Mouse (Mus musculus): ENCODE measurements around the gene Vmn1r184. TPM values are rescaled to one million over a fixed set of nuclear protein-coding genes. Genes with fewer than 3 reads are reported as not detected.
"Not testable (repeated sequence)": the region's sequence is repeated elsewhere in the genome, so short reads cannot be mapped to it uniquely, and the experiment has no call there.

Gene Vmn1r184
- total RNA-seq (2017), result not detected in 3 replicates

GRCm38 (mm10) chr7:26260034-26260433 is at the start of gene Vmn1r184:
TSS of gene Vmn1r184 (plus strand) at chr7:26260334.
- not testable (repeated sequence) for ATAC-seq (replicated peaks; ENCODE audit: insufficient number of reproducible peaks, low FRiP score, low TSS enrichment, poor library complexity, severe bottlenecking)

- not testable (repeated sequence) for ATAC-seq (replicated peaks; ENCODE audit: insufficient number of reproducible peaks, low FRiP score, low TSS enrichment, poor library complexity, severe bottlenecking)
Observed at GRCm38 (mm10) chr7:26303429-26304166, 43.5 kb downstream of the Vmn1r184 start.

GRCm38 (mm10) chr7:26306926-26307325 is 46.8 kb downstream of the Vmn1r184 start, which contains the start of gene Cyp2a4:
TSS of gene Cyp2a4 (plus strand) at chr7:26307169.
- not testable (repeated sequence) for ATAC-seq (replicated peaks; ENCODE audit: insufficient number of reproducible peaks, low FRiP score, low TSS enrichment, poor library complexity, severe bottlenecking)

GRCm38 (mm10) chr7:26311786-26312185 is 51.7 kb downstream of the Vmn1r184 start:
- not testable (repeated sequence) for ATAC-seq (replicated peaks; ENCODE audit: insufficient number of reproducible peaks, low FRiP score, low TSS enrichment, poor library complexity, severe bottlenecking)

- not testable (repeated sequence) for ATAC-seq (replicated peaks; ENCODE audit: insufficient number of reproducible peaks, low FRiP score, low TSS enrichment, poor library complexity, severe bottlenecking)
Observed at GRCm38 (mm10) chr7:26315194-26315593, 55.1 kb downstream of the Vmn1r184 start.

GRCm38 (mm10) chr7:26315809-26316208 is 55.7 kb downstream of the Vmn1r184 start:
- not testable (repeated sequence) for ATAC-seq (replicated peaks; ENCODE audit: insufficient number of reproducible peaks, low FRiP score, low TSS enrichment, poor library complexity, severe bottlenecking)

Other genes starting within 250 kb of the Vmn1r184 start
- not detected in 3 replicates for gene Cyp2b13, start 198.8 kb upstream of the Vmn1r184 start, total RNA-seq (2017)
- gene Cyp2b9, start 86.9 kb upstream of the Vmn1r184 start, total RNA-seq (2017), result not detected in 3 replicates
- gene Cyp2a4, start 46.8 kb downstream of the Vmn1r184 start, total RNA-seq (2017), result not detected in 3 replicates
- not detected in 3 replicates for gene Nlrp9c, start 143.4 kb downstream of the Vmn1r184 start, total RNA-seq (2017)
- gene Nlrp4a, start 174.8 kb downstream of the Vmn1r184 start, total RNA-seq (2017), result not detected in 3 replicates